Mouse (Mus musculus): ENCODE measurements around the gene Cadm1.

GRCm38 (mm10) chr9:47570184-47570583 lies 40.2 kb downstream of the Cadm1 start:
- TF ChIP-seq CTCF (IDR thresholded peaks at IDR 0.05; ENCODE audit: low read depth) (no peak), EP300 (IDR thresholded peaks at IDR 0.05; ENCODE audit: low read depth) (no peak)
